Mouse (Mus musculus) urinary bladder, adult 2 months (tissue): ENCODE measurements around the gene Myl3. TPM values are rescaled to one million over a fixed set of nuclear protein-coding genes. Genes with fewer than 3 reads are reported as not detected.
A peak's percentile ranks its signal among the peaks of the same experiment; 100 is the strongest.

Source experiments
- DNase-seq: peaks from one replicate; pipeline ENCODE4 v3.0.0; 2022; ENCODE audit warnings: low spot score
- polyA plus RNA-seq: library from polyadenylated mRNA; depleted of rRNA; stranded (reverse); fragments of >200 nt; gene quantifications from 2 replicates; pipeline ENCODE4 v1.2.3, GENCODE M21; 2012

Myl3 gene
- polyA plus RNA-seq, 1 experiment: not detected

GRCm38 (mm10) chr9:110729841-110730240 lies 11.8 kb upstream of the Myl3 start:
- DNase-seq: no peak

GRCm38 (mm10) chr9:110731859-110732258 lies 9.8 kb upstream of the Myl3 start:
- DNase-seq: no peak

- DNase-seq: peak; percentile 55
These were observed 9.0 kb upstream of the Myl3 start for GRCm38 (mm10) chr9:110732623-110733022.

- no peak for DNase-seq
These were observed 8.6 kb upstream of the Myl3 start for GRCm38 (mm10) chr9:110733102-110733501.

GRCm38 (mm10) chr9:110734154-110734553 lies 7.5 kb upstream of the Myl3 start:
- DNase-seq: no peak

- no peak for DNase-seq
These were observed 5.3 kb upstream of the Myl3 start for GRCm38 (mm10) chr9:110736362-110736761.

- DNase-seq: no peak
These were observed 3.6 kb upstream of the Myl3 start for GRCm38 (mm10) chr9:110738054-110738453.

GRCm38 (mm10) chr9:110739961-110740360 lies 1.7 kb upstream of the Myl3 start:
- no peak for DNase-seq

- no peak for DNase-seq
These were observed 762 bp downstream of the Myl3 start for GRCm38 (mm10) chr9:110742295-110742950.

- no peak for DNase-seq
These were observed 1.3 kb downstream of the Myl3 start for GRCm38 (mm10) chr9:110742951-110743455.

- DNase-seq: no peak
These were observed 2.0 kb downstream of the Myl3 start for GRCm38 (mm10) chr9:110743456-110744323.

- DNase-seq: no peak
These were observed 4.1 kb downstream of the Myl3 start for GRCm38 (mm10) chr9:110745752-110746151.

- DNase-seq: no peak
These were observed 4.6 kb downstream of the Myl3 start for GRCm38 (mm10) chr9:110746238-110746637.

- no peak for DNase-seq
These were observed 5.3 kb downstream of the Myl3 start, which contains the start of gene Pth1r for GRCm38 (mm10) chr9:110746961-110747360. Pth1r (minus strand) TSS chr9:110747145.

GRCm38 (mm10) chr9:110748451-110748850 lies 6.8 kb downstream of the Myl3 start:
- DNase-seq: no peak

- DNase-seq: no peak
These were observed 8.9 kb downstream of the Myl3 start for GRCm38 (mm10) chr9:110750404-110751187.

GRCm38 (mm10) chr9:110751412-110751811 lies 9.8 kb downstream of the Myl3 start:
- no peak for DNase-seq

GRCm38 (mm10) chr9:110752917-110753435 lies 11.3 kb downstream of the Myl3 start:
- DNase-seq: no peak

GRCm38 (mm10) chr9:110753773-110754172 lies 12.1 kb downstream of the Myl3 start:
- DNase-seq: no peak

GRCm38 (mm10) chr9:110757816-110758215 lies 16.2 kb downstream of the Myl3 start:
- DNase-seq: no peak

- peak; percentile 47 for DNase-seq
These were observed 16.9 kb downstream of the Myl3 start for GRCm38 (mm10) chr9:110758605-110759004.

GRCm38 (mm10) chr9:110759265-110759664 lies 17.6 kb downstream of the Myl3 start:
- peak; percentile 45 for DNase-seq
